Mouse (Mus musculus) lung, adult 2 months (tissue): ENCODE results near the gene Vegfc. TPM values are rescaled to one million over a fixed set of nuclear protein-coding genes. Genes with fewer than 3 reads are reported as not detected.

ENCODE experiments used
- DNase-seq: peaks from one replicate; pipeline ENCODE4 v3.0.0; 2022
- H3K4me1 ChIP-seq: fragments of 200-500 bp; 2 replicates; pipeline ENCODE4 v1.6.1; 2011; ENCODE audit warnings: low read length; ENCODE audit not compliant: control insufficient read depth, insufficient read depth
- H3K4me3 ChIP-seq: fragments of 200-500 bp; replicated peaks from 2 replicates; pipeline ENCODE3; 2011; ENCODE audit warnings: low read depth, mild to moderate bottlenecking, control low read depth, low read length; ENCODE audit errors: extremely low read depth
- CTCF ChIP-seq: fragments of 200-500 bp; IDR thresholded peaks from 2 replicates; pipeline ENCODE4 v1.5.1; 2011; ENCODE audit warnings: mild to moderate bottlenecking, low read length, control low read depth; ENCODE audit not compliant: insufficient read depth
- POLR2A ChIP-seq: fragments of 200-500 bp; IDR thresholded peaks from 2 replicates; pipeline ENCODE4 v1.6.1; 2011; ENCODE audit warnings: low read depth, mild to moderate bottlenecking, control low read depth, low read length, borderline replicate concordance; ENCODE audit errors: extremely low read depth
- WGBS: fragments of 180-500 bp; shearing (Covaris S2); methylation state at CpG from one replicate; pipeline ENCODE4 v1.1.7; 2018; 5-methylcytosine and 5-hydroxymethylcytosine counted together
- polyA plus RNA-seq: library from polyadenylated mRNA; depleted of rRNA; stranded (reverse); fragments of >200 nt; gene quantifications from 2 replicates; pipeline ENCODE4 v1.2.3, GENCODE M21; 2012

The Vegfc gene
- polyA plus RNA-seq, 1 experiment, result 5.9 TPM

DNA sequence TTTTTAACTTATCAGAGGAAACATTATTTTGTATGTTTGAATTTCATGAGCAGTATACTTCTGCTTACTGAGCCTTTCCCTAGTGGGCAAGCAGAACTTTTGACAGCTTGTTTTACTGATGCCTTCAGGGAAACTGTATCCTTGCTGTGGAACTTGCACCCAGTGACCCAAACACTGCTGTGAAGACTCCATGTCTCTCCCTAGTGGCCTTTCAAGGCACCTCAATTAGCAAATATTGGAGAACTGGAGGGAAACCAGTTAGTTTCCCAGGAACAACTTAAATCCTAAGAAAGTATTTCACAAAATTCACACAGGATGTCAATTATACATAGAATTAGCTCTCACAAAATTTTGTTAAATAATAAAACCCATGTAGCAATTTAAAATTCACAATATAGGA is 2.2 kb downstream of the Vegfc start:
- TF ChIP-seq POLR2A (no peak), CTCF (no peak)
- Histone ChIP-seq H3K4me1 (no peaks in the 10 kb centered on the region; the same call in 1 of the 2 replicates), H3K4me3 (no peak overlapping the region)
- no peak for DNase-seq

DNA sequence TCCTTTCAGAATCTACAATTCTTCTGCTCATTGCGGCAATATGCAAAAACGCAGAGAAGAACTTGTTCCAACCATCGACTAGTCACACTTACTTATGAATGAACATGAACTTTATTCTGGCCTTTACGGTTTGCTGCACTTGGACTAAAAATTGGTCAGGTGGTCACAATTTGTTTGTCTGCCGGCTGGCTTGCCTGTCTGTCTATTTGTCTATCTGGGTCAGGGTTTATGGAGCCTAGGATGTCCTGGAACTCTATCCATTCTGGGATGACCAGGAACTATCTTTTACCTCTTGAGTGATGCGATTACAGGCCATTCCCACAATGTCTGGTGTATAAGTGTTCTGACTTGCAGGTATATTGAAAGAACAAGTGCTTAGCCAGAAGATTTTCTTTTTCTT is 8.5 kb downstream of the Vegfc start:
- WGBS, result 77% methylated on average over 6 of the region's 6 CpGs
- no peak for DNase-seq
- no peak for TF ChIP-seq CTCF
- no peak for TF ChIP-seq POLR2A
- Histone ChIP-seq H3K4me3 (no peak overlapping the region), H3K4me1 (no peaks in the 10 kb centered on the region)

DNA sequence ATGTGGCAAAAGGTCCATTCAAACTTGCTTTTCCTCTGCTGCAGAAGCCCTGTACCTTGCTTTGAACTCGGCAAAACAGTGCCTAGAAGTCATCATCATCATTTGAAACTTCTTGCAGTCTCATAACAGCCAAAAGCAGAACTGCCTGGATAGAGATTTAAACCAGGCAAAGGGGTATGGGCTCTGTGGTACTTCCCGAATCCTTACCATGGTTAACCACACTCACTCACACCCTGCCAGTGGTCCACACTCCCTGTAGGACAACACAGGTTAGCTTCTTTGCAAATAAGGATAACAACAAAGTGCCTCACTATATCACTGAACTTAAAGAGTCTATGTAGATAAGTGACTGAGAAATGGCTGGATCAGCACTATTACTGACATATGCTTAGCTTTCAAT is 9.7 kb downstream of the Vegfc start:
- DNase-seq, result no peak
- Histone ChIP-seq H3K4me1 (no peaks in the 10 kb centered on the region), H3K4me3 (no peak overlapping the region)
- 72% methylated on average over 2 of the region's 2 CpGs for WGBS
- TF ChIP-seq POLR2A (no peak), CTCF (no peak)

DNA sequence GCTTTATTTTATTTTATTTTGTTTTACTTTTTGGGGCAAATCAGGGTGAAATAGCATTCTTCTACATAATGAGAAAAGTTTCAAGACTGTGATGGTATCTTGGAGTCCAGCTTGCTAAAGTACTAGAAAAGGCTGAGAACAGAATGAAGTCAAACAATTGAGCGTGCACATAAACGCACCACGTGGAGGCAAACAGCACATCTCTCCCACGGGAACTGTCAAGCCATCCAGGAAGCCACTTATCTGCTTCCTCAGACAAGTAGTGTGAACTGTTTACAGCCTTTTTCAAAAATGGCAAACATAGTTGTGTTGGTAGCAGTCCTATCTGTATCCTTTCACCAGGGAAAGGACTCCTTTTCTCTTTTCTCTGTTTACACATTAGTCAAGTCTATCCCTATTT is 11.8 kb downstream of the Vegfc start:
- H3K4me1 ChIP-seq, result no peaks in the 10 kb centered on the region
- DNase-seq, result no peak
- H3K4me3 ChIP-seq, result no peak overlapping the region
- no peak for TF ChIP-seq CTCF
- no peak for TF ChIP-seq POLR2A
- WGBS, result 26% methylated on average over 4 of the region's 4 CpGs

DNA sequence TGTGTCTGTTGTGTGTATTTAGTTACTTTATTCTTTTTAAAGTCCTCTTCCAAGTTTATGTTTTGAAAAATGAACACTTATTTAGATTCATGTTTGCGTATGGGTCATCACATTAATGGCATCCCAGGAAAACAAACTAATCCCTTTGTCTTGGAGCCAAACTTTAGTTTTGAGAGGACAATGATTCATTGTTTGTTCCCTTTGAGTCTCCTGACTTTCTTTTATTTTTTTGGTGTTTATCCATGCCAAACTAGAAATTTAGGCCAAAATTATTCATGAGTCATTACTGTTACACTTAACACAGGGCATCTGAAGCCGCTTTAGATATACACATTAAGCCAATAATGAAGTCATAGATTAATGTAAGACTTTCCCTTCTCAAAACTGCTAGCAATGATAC is 12.5 kb downstream of the Vegfc start:
- TF ChIP-seq CTCF (no peak), POLR2A (no peak)
- WGBS, result 69% methylated on average over 2 of the region's 2 CpGs
- Histone ChIP-seq H3K4me1 (no peaks in the 10 kb centered on the region), H3K4me3 (no peak overlapping the region)
- DNase-seq, result no peak

DNA sequence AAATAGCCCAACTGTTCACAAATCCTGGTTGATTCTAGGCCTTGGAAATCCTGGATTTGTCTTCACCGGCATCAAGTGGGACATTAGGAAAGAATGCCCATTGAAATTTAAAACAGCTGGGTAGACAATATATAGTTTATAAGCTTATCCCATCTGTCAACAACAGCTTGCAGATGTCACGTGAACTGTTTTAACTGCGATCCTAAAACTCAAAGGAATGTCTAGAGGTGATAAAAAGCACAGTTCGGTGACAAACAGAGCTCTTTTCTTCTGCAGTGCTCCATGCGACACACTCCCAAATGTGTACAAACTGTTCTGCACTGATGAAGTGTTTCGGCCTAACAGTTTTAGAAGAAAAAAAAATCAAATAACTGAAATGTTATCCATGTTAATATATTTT is 22.7 kb downstream of the Vegfc start:
- TF ChIP-seq CTCF, result no peak
- TF ChIP-seq POLR2A, result no peak
- 51% methylated on average over 6 of the region's 6 CpGs for WGBS
- Histone ChIP-seq H3K4me3 (no peak overlapping the region), H3K4me1 (no peaks in the 10 kb centered on the region)
- no peak for DNase-seq

DNA sequence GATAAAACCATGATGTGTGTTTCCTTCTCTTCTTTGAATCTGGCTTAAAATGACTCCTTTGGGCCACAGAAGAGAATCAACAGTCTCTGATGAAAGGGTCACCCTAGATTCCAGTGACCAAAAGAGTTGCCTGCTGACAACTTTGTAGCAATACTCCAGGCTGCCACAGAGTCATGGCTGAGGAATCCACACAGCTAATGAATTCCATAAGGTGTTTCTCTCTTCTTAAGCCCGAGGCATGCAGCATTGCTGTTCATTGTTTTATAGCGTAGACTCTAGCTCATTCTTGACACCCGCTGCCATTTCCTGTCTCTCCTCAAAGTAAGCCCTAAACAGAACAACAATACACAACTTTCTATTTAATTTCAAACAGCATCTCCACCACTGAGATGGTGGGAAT is 37.2 kb downstream of the Vegfc start:
- 42% methylated on average over 3 of the region's 3 CpGs for WGBS
- DNase-seq, result no peak
- Histone ChIP-seq H3K4me3 (no peak overlapping the region), H3K4me1 (no peaks in the 10 kb centered on the region; the same call in 1 of the 2 replicates)
- TF ChIP-seq POLR2A (no peak), CTCF (no peak)

DNA sequence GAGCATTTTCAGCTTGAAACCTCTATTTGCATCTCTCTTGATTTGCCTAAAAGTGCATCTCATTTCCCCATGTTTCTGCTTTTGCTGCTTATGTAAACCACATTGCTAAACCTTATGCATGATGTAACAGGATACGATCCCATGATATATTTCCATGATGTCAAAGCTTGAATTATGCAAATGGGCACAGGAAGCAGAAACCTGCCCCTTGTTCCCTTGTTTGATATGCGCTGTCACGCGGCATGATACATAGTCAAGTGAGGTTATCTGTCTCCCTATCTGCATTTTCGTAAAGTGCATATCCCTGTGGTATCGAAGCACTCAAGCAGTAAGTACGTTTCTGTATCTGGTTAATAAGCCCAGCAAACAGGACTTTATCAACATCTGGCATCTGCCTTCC is 42.7 kb downstream of the Vegfc start:
- no peak for DNase-seq
- TF ChIP-seq CTCF (no peak), POLR2A (no peak)
- no peaks in the 10 kb centered on the region for H3K4me1 ChIP-seq
- H3K4me3 ChIP-seq, result no peak overlapping the region
- WGBS, result 87% methylated on average over 7 of the region's 7 CpGs

DNA sequence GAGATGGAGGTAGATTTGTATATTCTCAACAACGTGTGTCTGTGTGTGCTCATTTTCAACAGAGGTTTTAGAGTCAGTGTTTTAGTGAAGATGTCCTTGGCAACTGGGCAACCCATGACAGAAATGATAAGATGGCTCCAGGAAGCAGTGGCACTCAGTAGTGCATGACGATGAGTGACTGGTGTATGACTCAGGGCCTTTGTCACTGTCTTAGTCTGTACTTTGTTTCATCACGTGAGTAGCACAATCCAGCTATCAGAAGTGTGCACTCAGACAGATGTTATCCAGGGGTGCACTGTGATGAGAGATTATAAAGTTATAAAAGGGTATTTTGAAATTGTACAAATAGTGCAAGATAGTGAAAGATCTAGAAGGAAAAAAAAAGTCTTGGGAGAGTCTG is 44.5 kb downstream of the Vegfc start:
- no peak for DNase-seq
- no peak overlapping the region for H3K4me3 ChIP-seq
- H3K4me1 ChIP-seq, result no peaks in the 10 kb centered on the region
- WGBS, result 57% methylated on average over 3 of the region's 3 CpGs
- TF ChIP-seq CTCF (no peak), POLR2A (no peak)

DNA sequence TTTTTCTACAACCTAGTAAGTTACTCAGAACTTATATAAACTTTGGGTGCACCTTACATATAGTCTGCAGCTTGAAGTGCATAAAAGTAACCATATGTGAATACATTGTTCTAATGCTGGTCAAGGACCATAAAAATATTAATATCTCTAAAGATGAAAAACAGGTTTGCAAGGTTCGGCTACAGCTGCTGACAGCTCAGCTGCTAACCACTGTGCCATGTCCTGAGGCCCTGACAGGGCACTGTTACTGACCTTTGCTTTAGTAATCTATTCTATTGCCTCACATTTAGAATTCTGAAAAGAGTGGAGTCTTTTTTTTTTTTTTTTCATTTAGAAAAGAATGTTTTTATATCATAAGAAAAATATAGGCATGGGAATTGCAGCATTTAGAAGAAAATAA is 44.9 kb downstream of the Vegfc start:
- TF ChIP-seq CTCF (no peak), POLR2A (no peak)
- Histone ChIP-seq H3K4me1 (no peaks in the 10 kb centered on the region), H3K4me3 (no peak overlapping the region)
- DNase-seq, result no peak
- WGBS, result 80% methylated on average over 1 of the region's 1 CpGs

DNA sequence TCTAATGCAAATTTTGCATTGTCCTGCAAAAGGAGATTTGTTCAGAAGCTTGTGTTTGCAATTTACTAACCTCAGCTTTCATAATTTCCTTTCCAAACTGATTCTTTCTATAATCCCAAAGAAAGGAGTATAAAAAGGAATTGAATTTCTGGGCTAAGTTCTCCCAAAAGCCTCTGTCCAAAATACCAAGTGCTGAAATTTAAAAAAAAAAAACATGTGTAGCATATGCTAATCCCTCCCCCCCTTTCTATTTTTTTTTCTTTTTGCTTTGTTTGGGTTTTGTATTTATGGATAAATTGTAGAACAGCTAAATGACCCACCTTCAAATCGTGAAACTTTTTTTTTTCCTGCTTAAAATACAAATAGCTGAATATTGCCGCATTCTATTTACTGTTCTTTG is 53.2 kb downstream of the Vegfc start:
- WGBS, result 85% methylated on average over 2 of the region's 2 CpGs
- no peaks in the 10 kb centered on the region for H3K4me1 ChIP-seq
- TF ChIP-seq CTCF (no peak), POLR2A (no peak)
- DNase-seq, result no peak
- H3K4me3 ChIP-seq, result no peak overlapping the region
